Mouse (Mus musculus) E14TG2a.4 (cell line): ENCODE data around the gene Fam69a.

Experiments used
- CTCF ChIP-seq: conservative IDR thresholded peaks from 2 replicates; pipeline ENCODE4 v1.5.1; 2014; ENCODE audit warnings: low read length
- NANOG ChIP-seq: IDR thresholded peaks from 2 replicates; pipeline ENCODE4 v1.6.1; 2014; ENCODE audit warnings: borderline replicate concordance, low read length, mixed read lengths

- TF ChIP-seq CTCF (no peak), NANOG (no peak)
Measured at GRCm38 (mm10) chr5:107909668-107910067, 77.2 kb downstream of the Fam69a start.
